Mouse (Mus musculus): ENCODE measurements around the gene Csmd2. TPM values are rescaled to one million over a fixed set of nuclear protein-coding genes. Genes with fewer than 3 reads are reported as not detected.

Gene Csmd2
- polyA plus RNA-seq, 1 experiment, result not detected

- Histone ChIP-seq H3K4me1 (ENCODE audit: control insufficient read depth, insufficient read depth, insufficient read length, low read length) (no peaks in the 10 kb centered on the region), H3K27ac (replicated peaks; ENCODE audit: low read depth, low read length) (no peak overlapping the region), H3K4me3 (ENCODE audit: insufficient read depth, low read depth, low read length) (no peak overlapping the region)
Observed at GRCm38 (mm10) chr4:128342208-128342607, 354.6 kb downstream of the Csmd2 start.

GRCm38 (mm10) chr4:128358751-128359150 is 371.1 kb downstream of the Csmd2 start:
- no peak overlapping the region for H3K27ac ChIP-seq (replicated peaks; ENCODE audit: low read depth, low read length)
- H3K4me3 ChIP-seq (ENCODE audit: insufficient read depth, low read depth, low read length), result no peak overlapping the region
- H3K4me1 ChIP-seq (ENCODE audit: control insufficient read depth, insufficient read depth, insufficient read length, low read length), result no peaks in the 10 kb centered on the region

GRCm38 (mm10) chr4:128365851-128366250 is 378.2 kb downstream of the Csmd2 start:
- H3K4me3 ChIP-seq (ENCODE audit: insufficient read depth, low read depth, low read length), result no peak overlapping the region
- no peak overlapping the region for H3K27ac ChIP-seq (replicated peaks; ENCODE audit: low read depth, low read length)
- H3K4me1 ChIP-seq (ENCODE audit: control insufficient read depth, insufficient read depth, insufficient read length, low read length), result no peaks in the 10 kb centered on the region

- H3K27ac ChIP-seq (replicated peaks; ENCODE audit: low read depth, low read length), result no peak overlapping the region
- H3K4me1 ChIP-seq (ENCODE audit: control insufficient read depth, insufficient read depth, insufficient read length, low read length), result no peaks in the 10 kb centered on the region
- no peak overlapping the region for H3K4me3 ChIP-seq (ENCODE audit: insufficient read depth, low read depth, low read length)
Observed at GRCm38 (mm10) chr4:128368088-128368487, 380.4 kb downstream of the Csmd2 start.

GRCm38 (mm10) chr4:128371766-128372165 is 384.1 kb downstream of the Csmd2 start:
- Histone ChIP-seq H3K4me3 (ENCODE audit: insufficient read depth, low read depth, low read length) (no peak overlapping the region), H3K27ac (replicated peaks; ENCODE audit: low read depth, low read length) (no peak overlapping the region), H3K4me1 (ENCODE audit: control insufficient read depth, insufficient read depth, insufficient read length, low read length) (no peaks in the 10 kb centered on the region)

GRCm38 (mm10) chr4:128373196-128373595 is 385.5 kb downstream of the Csmd2 start:
- no peak overlapping the region for H3K27ac ChIP-seq (replicated peaks; ENCODE audit: low read depth, low read length)
- no peaks in the 10 kb centered on the region for H3K4me1 ChIP-seq (ENCODE audit: control insufficient read depth, insufficient read depth, insufficient read length, low read length)
- H3K4me3 ChIP-seq (ENCODE audit: insufficient read depth, low read depth, low read length), result no peak overlapping the region

- H3K4me3 ChIP-seq (ENCODE audit: insufficient read depth, low read depth, low read length), result no peak overlapping the region
- H3K4me1 ChIP-seq (ENCODE audit: control insufficient read depth, insufficient read depth, insufficient read length, low read length), result no peaks in the 10 kb centered on the region
- no peak overlapping the region for H3K27ac ChIP-seq (replicated peaks; ENCODE audit: low read depth, low read length)
Observed at GRCm38 (mm10) chr4:128374051-128374450, 386.4 kb downstream of the Csmd2 start.

GRCm38 (mm10) chr4:128378946-128379345 is 391.3 kb downstream of the Csmd2 start:
- Histone ChIP-seq H3K4me3 (ENCODE audit: insufficient read depth, low read depth, low read length) (no peak overlapping the region), H3K27ac (replicated peaks; ENCODE audit: low read depth, low read length) (no peak overlapping the region), H3K4me1 (ENCODE audit: control insufficient read depth, insufficient read depth, insufficient read length, low read length) (no peaks in the 10 kb centered on the region)

- no peak overlapping the region for H3K4me3 ChIP-seq (ENCODE audit: insufficient read depth, low read depth, low read length)
- no peaks in the 10 kb centered on the region for H3K4me1 ChIP-seq (ENCODE audit: control insufficient read depth, insufficient read depth, insufficient read length, low read length)
- no peak overlapping the region for H3K27ac ChIP-seq (replicated peaks; ENCODE audit: low read depth, low read length)
Observed at GRCm38 (mm10) chr4:128381331-128381730, 393.7 kb downstream of the Csmd2 start.

- Histone ChIP-seq H3K4me3 (ENCODE audit: insufficient read depth, low read depth, low read length) (no peak overlapping the region), H3K27ac (replicated peaks; ENCODE audit: low read depth, low read length) (no peak overlapping the region)
Observed at GRCm38 (mm10) chr4:128383800-128384199, 396.1 kb downstream of the Csmd2 start.

GRCm38 (mm10) chr4:128391484-128391883 is 403.8 kb downstream of the Csmd2 start:
- Histone ChIP-seq H3K4me3 (ENCODE audit: insufficient read depth, low read depth, low read length) (no peak overlapping the region), H3K4me1 (ENCODE audit: control insufficient read depth, insufficient read depth, insufficient read length, low read length) (no peaks in the 10 kb centered on the region), H3K27ac (replicated peaks; ENCODE audit: low read depth, low read length) (no peak overlapping the region)

More at GRCm38 (mm10) chr4:128383800-128384199, 396.1 kb downstream of the Csmd2 start:
- H3K4me1 ChIP-seq (ENCODE audit: control insufficient read depth, insufficient read depth, insufficient read length, low read length), result no peaks in the 10 kb centered on the region

GRCm38 (mm10) chr4:128392279-128392678 is 404.6 kb downstream of the Csmd2 start:
- no peak overlapping the region for H3K27ac ChIP-seq (replicated peaks; ENCODE audit: low read depth, low read length)
- no peak overlapping the region for H3K4me3 ChIP-seq (ENCODE audit: insufficient read depth, low read depth, low read length)

GRCm38 (mm10) chr4:128393864-128394263 is 406.2 kb downstream of the Csmd2 start:
- Histone ChIP-seq H3K4me3 (ENCODE audit: insufficient read depth, low read depth, low read length) (no peak overlapping the region), H3K4me1 (ENCODE audit: control insufficient read depth, insufficient read depth, insufficient read length, low read length) (no peaks in the 10 kb centered on the region), H3K27ac (replicated peaks; ENCODE audit: low read depth, low read length) (no peak overlapping the region)

More at GRCm38 (mm10) chr4:128392279-128392678, 404.6 kb downstream of the Csmd2 start:
- H3K4me1 ChIP-seq (ENCODE audit: control insufficient read depth, insufficient read depth, insufficient read length, low read length), result no peaks in the 10 kb centered on the region

GRCm38 (mm10) chr4:128396616-128397015 is 409.0 kb downstream of the Csmd2 start:
- H3K27ac ChIP-seq (replicated peaks; ENCODE audit: low read depth, low read length), result no peak overlapping the region
- H3K4me1 ChIP-seq (ENCODE audit: control insufficient read depth, insufficient read depth, insufficient read length, low read length), result no peaks in the 10 kb centered on the region

GRCm38 (mm10) chr4:128397804-128398203 is 410.1 kb downstream of the Csmd2 start:
- Histone ChIP-seq H3K4me3 (ENCODE audit: insufficient read depth, low read depth, low read length) (no peak overlapping the region), H3K27ac (replicated peaks; ENCODE audit: low read depth, low read length) (no peak overlapping the region), H3K4me1 (ENCODE audit: control insufficient read depth, insufficient read depth, insufficient read length, low read length) (no peaks in the 10 kb centered on the region)

More at GRCm38 (mm10) chr4:128396616-128397015, 409.0 kb downstream of the Csmd2 start:
- no peak overlapping the region for H3K4me3 ChIP-seq (ENCODE audit: insufficient read depth, low read depth, low read length)

GRCm38 (mm10) chr4:128398948-128399347 is 411.3 kb downstream of the Csmd2 start:
- Histone ChIP-seq H3K4me3 (ENCODE audit: insufficient read depth, low read depth, low read length) (no peak overlapping the region), H3K4me1 (ENCODE audit: control insufficient read depth, insufficient read depth, insufficient read length, low read length) (no peaks in the 10 kb centered on the region), H3K27ac (replicated peaks; ENCODE audit: low read depth, low read length) (no peak overlapping the region)

GRCm38 (mm10) chr4:128400016-128400415 is 412.4 kb downstream of the Csmd2 start:
- no peaks in the 10 kb centered on the region for H3K4me1 ChIP-seq (ENCODE audit: control insufficient read depth, insufficient read depth, insufficient read length, low read length)
- no peak overlapping the region for H3K4me3 ChIP-seq (ENCODE audit: insufficient read depth, low read depth, low read length)
- no peak overlapping the region for H3K27ac ChIP-seq (replicated peaks; ENCODE audit: low read depth, low read length)
